Mouse (Mus musculus): Measurements from ENCODE around the gene Maml3. TPM values are rescaled to one million over a fixed set of nuclear protein-coding genes. Genes with fewer than 3 reads are reported as not detected.

Maml3 gene
- polyA plus RNA-seq, 1 experiment from 2014 or later: 8.2 TPM

DNA sequence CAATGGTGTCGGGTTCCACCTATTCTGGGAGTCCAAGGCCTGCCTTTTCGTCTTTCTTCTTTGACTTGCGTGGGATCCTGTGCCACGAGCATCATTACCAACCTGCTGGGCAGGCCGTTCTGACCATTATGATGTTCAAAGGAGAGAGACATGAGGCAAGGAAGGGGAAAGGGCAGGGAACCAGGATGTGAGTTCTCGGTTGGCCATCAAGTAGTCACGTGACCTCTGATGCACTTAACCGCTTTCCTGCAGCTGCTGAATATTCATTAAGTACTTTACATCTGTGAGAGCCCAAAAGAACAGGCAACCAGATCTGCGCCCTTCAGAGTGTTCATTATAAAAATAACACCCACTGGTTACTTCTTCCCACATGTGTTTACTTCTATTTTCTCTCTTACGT lies 411.7 kb downstream of the Maml3 start:
- Histone ChIP-seq H3K27ac (no peak overlapping the region), H3K4me1 (replicated peaks) (no peaks in the 10 kb centered on the region; the same call in 1 of the 2 replicates), H3K4me2 (no peak overlapping the region), H3K9ac (no peak overlapping the region), H3K4me3 (no peak overlapping the region), H3K27me3 (no peaks in the 10 kb centered on the region), H3K9me3 (no peaks in the 10 kb centered on the region), H3K36me3 (peaks cover 48% of the 10 kb centered on the region)
- WGBS: 81% methylated on average over 10 of the region's 10 CpGs
- no peak for ATAC-seq (ENCODE audit: low FRiP score)

DNA sequence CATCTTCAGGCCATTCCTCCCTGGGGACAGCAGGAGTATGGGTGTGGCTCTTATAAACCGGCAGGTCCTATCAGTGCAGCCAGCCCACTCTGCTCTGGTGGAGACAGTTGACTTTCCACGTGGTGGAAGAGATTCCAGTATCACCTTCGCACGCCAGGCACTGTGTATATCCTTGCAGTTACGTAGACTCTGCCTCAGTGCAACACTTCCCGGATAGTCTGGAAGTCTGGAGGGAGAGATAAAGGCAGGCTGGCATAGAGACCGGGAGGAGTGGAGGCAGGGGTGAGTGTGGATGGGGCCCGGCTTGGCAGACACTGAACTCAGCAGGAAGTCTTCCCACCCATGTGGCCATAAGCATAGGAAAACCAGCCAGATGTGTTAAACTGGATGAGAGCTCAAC lies 416.2 kb downstream of the Maml3 start:
- 90% methylated on average over 8 of the region's 8 CpGs for WGBS
- H3K36me3 ChIP-seq: peaks cover 44% of the 10 kb centered on the region
- ATAC-seq (ENCODE audit: low FRiP score): no peak
- no peaks in the 10 kb centered on the region for H3K27me3 ChIP-seq
- H3K4me1 ChIP-seq (replicated peaks): no peaks in the 10 kb centered on the region
- no peak overlapping the region for H3K4me3 ChIP-seq
- H3K9me3 ChIP-seq: no peaks in the 10 kb centered on the region
- H3K9ac ChIP-seq: no peak overlapping the region
- no peak overlapping the region for H3K4me2 ChIP-seq
- no peak overlapping the region for H3K27ac ChIP-seq

DNA sequence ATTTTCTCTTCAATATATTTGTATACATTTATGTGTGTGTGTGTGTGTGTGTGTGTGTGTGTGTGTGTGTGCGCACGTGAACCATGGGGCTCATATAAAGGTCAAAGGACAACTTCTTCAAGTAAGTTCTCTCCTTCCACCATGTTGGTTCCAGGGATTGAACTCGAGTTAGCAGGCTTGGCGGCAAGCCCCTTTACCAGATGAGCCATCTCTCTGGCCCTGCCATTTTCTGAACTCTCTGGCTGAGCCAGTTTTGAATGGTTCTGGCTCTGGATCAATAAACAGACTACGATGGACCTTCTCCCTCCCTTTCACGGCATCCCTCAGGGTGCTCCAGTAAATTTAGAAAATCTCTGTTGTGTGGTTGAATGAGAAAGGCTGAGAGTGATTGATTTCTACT lies 418.1 kb downstream of the Maml3 start:
- H3K36me3 ChIP-seq: peaks cover 41% of the 10 kb centered on the region
- H3K4me3 ChIP-seq: no peak overlapping the region
- no peak overlapping the region for H3K4me2 ChIP-seq
- no peak overlapping the region for H3K27ac ChIP-seq
- ATAC-seq (ENCODE audit: low FRiP score): no peak
- H3K4me1 ChIP-seq (replicated peaks): no peaks in the 10 kb centered on the region
- WGBS: 69% methylated on average over 6 of the region's 6 CpGs
- H3K9ac ChIP-seq: no peak overlapping the region
- H3K27me3 ChIP-seq: no peaks in the 10 kb centered on the region
- H3K9me3 ChIP-seq: no peaks in the 10 kb centered on the region

DNA sequence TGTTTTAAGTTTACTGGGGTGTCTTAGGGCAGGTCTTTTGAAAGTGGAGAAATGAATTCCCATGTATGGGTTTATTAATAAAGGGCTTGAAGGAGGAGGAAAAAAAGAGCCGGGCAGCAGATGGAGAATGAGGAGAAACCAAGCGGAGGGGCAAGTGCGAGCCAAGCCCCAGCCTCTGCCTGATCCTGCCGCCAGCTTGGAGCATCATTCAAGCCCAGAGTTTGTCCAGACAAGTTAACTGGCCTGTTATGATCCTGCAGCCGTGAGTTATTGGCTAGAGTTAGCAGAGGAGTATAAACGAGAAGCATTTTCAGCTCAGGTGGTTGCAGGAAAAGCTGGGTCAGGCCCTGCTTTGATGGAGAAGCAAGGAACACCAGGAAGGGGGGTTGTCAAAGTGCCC lies 418.6 kb downstream of the Maml3 start:
- Histone ChIP-seq H3K9me3 (no peaks in the 10 kb centered on the region), H3K4me3 (no peak overlapping the region), H3K4me2 (no peak overlapping the region), H3K9ac (no peak overlapping the region), H3K36me3 (peaks cover 37% of the 10 kb centered on the region), H3K4me1 (replicated peaks) (no peaks in the 10 kb centered on the region), H3K27ac (no peak overlapping the region), H3K27me3 (no peaks in the 10 kb centered on the region)
- 91% methylated on average over 6 of the region's 6 CpGs for WGBS
- ATAC-seq (ENCODE audit: low FRiP score): no peak

DNA sequence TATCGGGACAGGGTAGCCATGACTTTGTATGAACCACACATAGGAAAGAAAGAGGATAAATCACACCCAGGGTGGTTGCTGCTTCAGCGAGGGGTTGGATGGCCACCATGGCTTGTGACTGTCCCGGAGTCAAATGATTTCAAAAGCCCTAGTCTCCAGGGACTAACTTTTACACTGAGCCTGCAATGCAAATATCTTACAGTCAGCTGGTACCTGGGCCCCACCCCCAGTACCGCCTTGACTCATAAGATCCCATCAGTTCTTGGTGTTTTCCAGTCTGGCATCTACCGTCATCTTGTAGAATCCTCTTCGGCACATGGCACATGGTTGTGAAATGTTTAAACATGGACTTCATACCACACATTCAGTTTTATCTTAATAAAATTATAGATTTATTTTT lies 419.3 kb downstream of the Maml3 start:
- Histone ChIP-seq H3K9ac (no peak overlapping the region), H3K4me2 (no peak overlapping the region), H3K4me3 (no peak overlapping the region), H3K27me3 (no peaks in the 10 kb centered on the region), H3K9me3 (no peaks in the 10 kb centered on the region), H3K4me1 (replicated peaks) (no peaks in the 10 kb centered on the region), H3K27ac (no peak overlapping the region), H3K36me3 (peaks cover 29% of the 10 kb centered on the region)
- 96% methylated on average over 6 of the region's 6 CpGs for WGBS
- no peak for ATAC-seq (ENCODE audit: low FRiP score)

DNA sequence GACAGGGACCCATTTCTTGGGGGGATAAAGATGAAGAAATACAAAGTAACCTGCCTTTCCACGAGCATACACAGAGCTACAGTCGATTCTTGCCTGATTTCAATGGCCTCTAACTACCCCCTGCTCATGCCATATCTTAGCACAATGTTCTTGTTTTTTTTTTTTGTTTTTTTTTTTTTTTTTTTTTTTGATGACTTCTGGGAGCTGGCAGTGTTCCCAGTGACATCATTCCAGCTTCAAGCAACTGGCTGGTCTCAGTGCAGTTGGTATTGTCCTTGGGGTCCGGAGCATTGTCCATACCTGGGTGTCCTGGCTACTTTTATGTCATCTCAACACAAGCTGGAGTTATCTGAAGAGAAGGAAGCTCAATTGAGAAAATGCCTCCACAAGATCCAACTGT lies 429.9 kb downstream of the Maml3 start:
- ATAC-seq (ENCODE audit: low FRiP score): no peak
- WGBS: 85% methylated on average over 3 of the region's 3 CpGs
- no peaks in the 10 kb centered on the region for H3K9me3 ChIP-seq

DNA sequence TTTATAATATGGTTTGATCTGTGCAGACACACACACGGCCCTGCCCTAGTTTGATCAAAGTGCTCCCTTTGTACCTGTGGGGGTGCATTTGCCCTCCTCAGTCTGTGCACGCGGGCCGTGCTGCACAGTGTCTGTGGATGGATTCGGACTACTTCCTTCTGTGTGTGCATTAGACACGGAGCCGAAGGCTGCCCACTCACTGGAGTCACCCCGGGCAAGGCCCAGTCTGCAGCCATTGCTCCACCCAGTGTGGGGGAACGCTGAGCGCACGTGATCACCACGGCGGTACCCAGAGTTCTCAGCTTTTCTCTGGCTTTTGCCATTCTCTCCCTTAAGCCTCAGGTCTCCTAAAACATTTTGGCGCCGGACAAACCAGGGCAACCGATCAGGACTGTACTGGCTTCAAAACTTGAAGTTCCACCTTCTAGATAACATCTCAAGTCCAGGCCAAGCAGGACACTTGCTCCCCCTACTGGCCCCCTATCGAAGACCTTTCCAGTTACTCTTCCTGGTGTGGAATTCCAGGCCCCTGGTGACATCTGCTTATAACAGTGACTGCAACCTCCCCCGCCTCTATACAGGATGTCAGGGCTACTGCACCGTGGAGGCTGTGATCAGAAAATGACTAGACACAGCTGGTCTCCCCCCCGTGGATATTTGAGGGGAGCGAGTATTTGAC lies 431.3 kb downstream of the Maml3 start:
- ATAC-seq (ENCODE audit: low FRiP score): 0 out of 2 replicates have a peak, but pooled peaks have one; percentile 49
- no peaks in the 10 kb centered on the region for H3K4me1 ChIP-seq (replicated peaks)
- no peaks in the 10 kb centered on the region for H3K9me3 ChIP-seq
- no peaks in the 10 kb centered on the region for H3K36me3 ChIP-seq
- H3K9ac ChIP-seq: no peak overlapping the region
- no peak overlapping the region for H3K4me2 ChIP-seq
- no peak overlapping the region for H3K27ac ChIP-seq
- no peaks in the 10 kb centered on the region for H3K27me3 ChIP-seq
- H3K4me3 ChIP-seq: no peak overlapping the region
- 75% methylated on average over 21 of the region's 21 CpGs for WGBS

More for the DNA sequence above, 429.9 kb downstream of the Maml3 start:
- H3K9ac ChIP-seq: no peak overlapping the region
- no peak overlapping the region for H3K4me3 ChIP-seq
- H3K4me1 ChIP-seq (replicated peaks): no peaks in the 10 kb centered on the region
- H3K36me3 ChIP-seq: no peaks in the 10 kb centered on the region
- no peak overlapping the region for H3K27ac ChIP-seq
- H3K4me2 ChIP-seq: no peak overlapping the region
- no peaks in the 10 kb centered on the region for H3K27me3 ChIP-seq

DNA sequence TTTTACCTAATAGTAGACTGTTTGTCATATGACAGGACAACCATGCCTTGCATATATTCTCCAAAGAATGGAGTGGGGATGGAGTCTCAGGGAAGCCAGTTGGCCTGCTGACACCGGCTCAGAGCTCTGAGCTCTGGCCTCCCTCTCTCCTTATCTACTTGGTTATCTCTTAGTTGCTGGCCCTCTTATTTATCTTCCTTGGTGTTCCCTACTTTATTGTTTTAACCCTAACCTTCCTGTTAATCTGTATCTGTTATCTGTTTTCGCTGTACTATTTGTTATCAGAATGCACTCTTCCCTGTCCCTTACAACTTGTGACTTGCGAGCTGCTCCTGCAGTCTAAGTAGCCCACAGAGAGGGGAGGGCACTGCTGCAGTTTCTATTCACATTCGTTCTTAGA lies 432.2 kb downstream of the Maml3 start:
- Histone ChIP-seq H3K4me1 (replicated peaks) (no peaks in the 10 kb centered on the region), H3K9me3 (no peaks in the 10 kb centered on the region), H3K27ac (no peak overlapping the region), H3K36me3 (no peaks in the 10 kb centered on the region), H3K4me3 (no peak overlapping the region), H3K9ac (no peak overlapping the region), H3K4me2 (no peak overlapping the region), H3K27me3 (no peaks in the 10 kb centered on the region)
- 46% methylated on average over 4 of the region's 4 CpGs for WGBS
- no peak for ATAC-seq (ENCODE audit: low FRiP score)

DNA sequence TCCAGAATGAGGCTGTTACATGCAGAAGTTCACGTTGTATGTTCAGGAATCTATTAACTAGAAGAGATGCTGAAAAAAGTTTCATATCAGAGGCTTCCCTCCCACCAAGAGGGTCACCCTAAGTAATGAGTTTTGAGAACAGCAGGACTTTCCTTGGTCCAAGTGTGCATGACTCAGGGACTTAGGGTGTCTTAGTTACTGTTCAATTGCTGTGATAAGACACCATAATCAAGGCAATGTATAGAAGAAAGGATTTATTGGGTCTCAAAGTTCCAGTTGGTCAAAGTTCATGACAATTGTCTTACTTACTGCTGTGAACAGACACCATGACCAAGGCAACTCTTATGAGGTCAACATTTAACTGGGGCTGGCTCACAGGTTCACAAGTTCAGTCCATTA lies 433.8 kb downstream of the Maml3 start:
- no peak overlapping the region for H3K9ac ChIP-seq
- H3K9me3 ChIP-seq: no peaks in the 10 kb centered on the region
- ATAC-seq (ENCODE audit: low FRiP score): no peak
- H3K36me3 ChIP-seq: no peaks in the 10 kb centered on the region
- no peak overlapping the region for H3K4me2 ChIP-seq
- no peak overlapping the region for H3K27ac ChIP-seq
- no peaks in the 10 kb centered on the region for H3K4me1 ChIP-seq (replicated peaks)
- no peaks in the 10 kb centered on the region for H3K27me3 ChIP-seq
- no peak overlapping the region for H3K4me3 ChIP-seq
- WGBS: 97% methylated on average over 1 of the region's 1 CpGs

DNA sequence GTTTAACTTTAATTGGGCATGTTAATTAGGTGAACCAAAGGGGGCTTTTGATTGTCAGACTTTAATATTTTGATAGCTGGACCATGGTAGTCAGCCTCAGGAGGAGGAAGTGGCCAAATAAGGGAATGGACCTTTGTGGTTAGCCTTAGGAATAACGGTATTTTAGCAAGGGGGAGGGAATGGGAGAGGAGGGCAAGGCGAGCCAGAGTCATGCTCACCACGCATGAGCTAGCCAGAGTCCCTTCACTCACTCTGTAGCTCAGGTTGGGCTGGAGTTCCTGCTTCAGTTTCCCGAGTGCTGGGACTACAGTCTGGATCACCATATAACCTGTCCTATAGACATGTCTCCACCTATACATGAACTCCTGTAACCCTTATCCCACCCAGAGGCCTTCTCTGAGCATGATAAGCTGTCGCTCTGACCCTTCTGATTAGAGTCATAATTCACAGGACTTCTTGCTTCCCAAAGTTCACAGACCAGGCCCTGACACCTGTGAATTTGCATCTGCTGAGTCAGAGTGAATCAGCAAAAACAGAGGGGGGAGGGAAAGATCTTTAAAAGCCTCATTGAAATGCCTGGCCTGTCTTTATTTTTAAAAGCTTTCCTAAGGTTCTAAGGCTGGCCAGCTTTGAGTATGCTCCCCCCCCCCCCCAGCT lies 434.3 kb downstream of the Maml3 start:
- WGBS: 86% methylated on average over 5 of the region's 5 CpGs
- no peak overlapping the region for H3K4me3 ChIP-seq
- H3K9me3 ChIP-seq: no peaks in the 10 kb centered on the region
- ATAC-seq (ENCODE audit: low FRiP score): no peak
- no peak overlapping the region for H3K4me2 ChIP-seq
- no peaks in the 10 kb centered on the region for H3K27me3 ChIP-seq
- H3K4me1 ChIP-seq (replicated peaks): no peaks in the 10 kb centered on the region
- H3K36me3 ChIP-seq: no peaks in the 10 kb centered on the region
- no peak overlapping the region for H3K9ac ChIP-seq
- no peak overlapping the region for H3K27ac ChIP-seq

DNA sequence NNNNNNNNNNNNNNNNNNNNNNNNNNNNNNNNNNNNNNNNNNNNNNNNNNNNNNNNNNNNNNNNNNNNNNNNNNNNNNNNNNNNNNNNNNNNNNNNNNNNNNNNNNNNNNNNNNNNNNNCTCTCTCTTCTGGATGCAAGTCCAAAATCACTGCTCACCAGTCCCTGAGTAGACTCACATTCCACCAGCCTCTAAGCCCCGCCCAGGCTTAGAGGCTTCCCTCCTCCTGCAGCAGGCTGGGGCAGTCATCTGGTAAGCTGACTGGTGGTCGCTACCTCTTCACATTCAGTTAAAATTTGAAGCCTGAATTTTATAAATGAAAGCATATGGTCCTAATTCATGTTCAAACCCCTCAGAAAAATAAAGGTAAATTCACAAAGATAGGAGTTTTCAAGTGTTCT lies 436.3 kb downstream of the Maml3 start:
- H3K27ac ChIP-seq: no peak overlapping the region
- 46% methylated on average over 2 of the region's 2 CpGs for WGBS
- no peak overlapping the region for H3K4me3 ChIP-seq

DNA sequence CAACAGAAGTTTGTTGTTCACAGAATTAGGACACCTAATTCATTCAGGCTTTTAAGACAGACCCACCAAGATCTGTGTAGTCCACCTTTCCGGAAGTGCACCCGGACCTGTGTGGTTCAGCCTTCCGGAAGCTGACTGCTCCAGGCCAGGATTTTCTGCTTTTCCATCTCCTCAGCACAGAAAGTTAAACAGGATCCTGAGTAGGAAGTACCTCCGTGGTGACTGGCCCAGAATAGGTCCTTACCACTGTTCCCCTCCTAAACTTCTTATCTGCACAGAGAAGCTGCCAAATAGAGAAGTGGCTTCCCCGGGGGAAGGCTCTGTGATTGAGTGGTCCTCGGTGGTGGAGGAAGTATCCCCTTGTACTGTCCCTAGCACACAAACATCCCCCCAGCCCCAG lies 442.3 kb downstream of the Maml3 start:
- Histone ChIP-seq H3K9ac (no peak overlapping the region), H3K36me3 (no peaks in the 10 kb centered on the region), H3K27me3 (no peaks in the 10 kb centered on the region), H3K4me3 (no peak overlapping the region), H3K9me3 (no peaks in the 10 kb centered on the region), H3K27ac (no peak overlapping the region), H3K4me1 (replicated peaks) (no peaks in the 10 kb centered on the region), H3K4me2 (no peak overlapping the region)
- no peak for ATAC-seq (ENCODE audit: low FRiP score)
- 77% methylated on average over 6 of the region's 6 CpGs for WGBS

More for the DNA sequence above, 436.3 kb downstream of the Maml3 start:
- Histone ChIP-seq H3K9ac (no peak overlapping the region), H3K9me3 (no peaks in the 10 kb centered on the region), H3K27me3 (no peaks in the 10 kb centered on the region), H3K36me3 (no peaks in the 10 kb centered on the region), H3K4me2 (no peak overlapping the region), H3K4me1 (replicated peaks) (no peaks in the 10 kb centered on the region)
- ATAC-seq (ENCODE audit: low FRiP score): no peak

DNA sequence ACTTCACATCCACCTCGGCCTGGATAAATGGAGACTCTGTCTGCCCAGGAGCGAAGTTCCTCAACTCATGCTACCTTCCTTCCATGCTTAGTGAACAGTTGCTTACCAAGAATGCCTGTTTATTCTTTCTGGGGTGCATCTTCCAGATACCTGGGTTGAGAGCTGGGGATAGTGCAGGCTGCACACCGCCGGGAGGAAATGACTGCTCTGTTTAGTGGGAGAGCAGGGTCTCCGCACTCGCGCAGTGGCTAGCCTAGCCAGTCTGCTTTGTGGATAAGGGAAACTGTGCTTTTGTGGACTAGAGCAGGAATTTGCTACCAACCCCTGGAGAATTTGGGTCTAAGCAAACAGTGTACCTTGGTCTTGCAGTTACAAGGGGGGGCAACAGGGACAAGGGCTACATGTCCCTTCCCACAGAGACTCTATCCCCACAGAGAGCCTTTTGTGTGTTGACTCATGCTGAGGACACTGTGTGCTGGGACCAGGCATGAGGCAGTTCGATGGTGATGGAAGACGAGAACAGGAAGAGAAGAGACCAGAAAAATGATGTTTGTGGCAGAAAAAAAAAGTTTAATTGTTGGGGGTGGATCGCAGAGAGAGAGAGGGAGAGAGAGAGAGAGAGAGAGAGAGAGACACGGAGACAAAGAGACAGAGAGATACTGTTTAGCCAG lies 442.9 kb downstream of the Maml3 start:
- H3K4me2 ChIP-seq: no peak overlapping the region
- H3K9ac ChIP-seq: no peak overlapping the region
- no peak for ATAC-seq (ENCODE audit: low FRiP score)
- no peak overlapping the region for H3K4me3 ChIP-seq
- H3K4me1 ChIP-seq (replicated peaks): no peaks in the 10 kb centered on the region
- 82% methylated on average over 11 of the region's 11 CpGs for WGBS
- no peaks in the 10 kb centered on the region for H3K36me3 ChIP-seq
- no peak overlapping the region for H3K27ac ChIP-seq
- H3K9me3 ChIP-seq: no peaks in the 10 kb centered on the region
- no peaks in the 10 kb centered on the region for H3K27me3 ChIP-seq

Measured in hindbrain, embryonic 13.5 days (tissue).